8 mouse cellular contexts compared by ENCODE assay signal in genomic region chr19:58627406-58628337, GRCm38 (mm10). TPM values are rescaled to one million over a fixed set of nuclear protein-coding genes. Genes with fewer than 3 reads are reported as not detected.
A peak's percentile ranks its signal among the peaks of the same experiment; 100 is the strongest.
DNase-seq lines count a peak whose midpoint lies in the region; ATAC-seq and TF ChIP-seq lines count a peak whose summit lies in the region.

No protein-coding gene starts in this region.

- TF ChIP-seq CTCF in lung, embryonic 14.5 days (IDR thresholded peaks at IDR 0.05; ENCODE audit: low read depth), result peak; percentile 64

- no peaks in the 10 kb centered on the region for H3K36me3 ChIP-seq in forebrain, embryonic 12.5 days (replicated peaks)
- H3K36me3 ChIP-seq in forebrain, embryonic 10.5 days (replicated peaks), result no peaks in the 10 kb centered on the region
- no peaks in the 10 kb centered on the region for H3K36me3 ChIP-seq in hindbrain, embryonic 14.5 days (replicated peaks; ENCODE audit: control insufficient read depth, insufficient read depth)
- H3K36me3 ChIP-seq in lung, embryonic 14.5 days (ENCODE audit: insufficient read depth), result no peaks in the 10 kb centered on the region
- H3K36me3 ChIP-seq in stomach, embryonic 15.5 days, result no peaks in the 10 kb centered on the region

- no peak for DNase-seq in forebrain, embryonic 10.5 days (ENCODE audit: extremely low spot score, low spot score)
- peak; percentile 70 for DNase-seq in 3T3-L1 (ENCODE audit: low read depth, low spot score)
- DNase-seq in c-Kit-positive CD71-negative TER-119-negative erythroid progenitor cells, embryonic 14.5 days (ENCODE audit: low read depth), result peak; percentile 12
- DNase-seq in hindbrain, embryonic 14.5 days (ENCODE audit: low spot score), result peak; percentile 76
- peak; percentile 86 for DNase-seq in lung, embryonic 14.5 days

- no peak overlapping the region for H3K27ac ChIP-seq in forebrain, embryonic 12.5 days
- H3K27ac ChIP-seq in forebrain, embryonic 10.5 days, result no peak overlapping the region
- H3K27ac ChIP-seq in hindbrain, embryonic 14.5 days, result no peak overlapping the region
- H3K27ac ChIP-seq in lung, embryonic 14.5 days (ENCODE audit: low read depth), result no peak overlapping the region
- H3K27ac ChIP-seq in stomach, embryonic 15.5 days, result 0 out of 2 replicates have a peak overlapping the region, but pooled peaks have one; percentile 21

- WGBS in forebrain, embryonic 12.5 days, result 40% methylated on average over 22 of the region's 22 CpGs
- 51% methylated on average over 22 of the region's 22 CpGs for WGBS in forebrain, embryonic 10.5 days
- WGBS in hindbrain, embryonic 14.5 days, result 47% methylated on average over 22 of the region's 22 CpGs
- 36% methylated on average over 22 of the region's 22 CpGs for WGBS in lung, embryonic 14.5 days
- WGBS in stomach, embryonic 15.5 days, result 34% methylated on average over 22 of the region's 22 CpGs

- 0 out of 2 replicates have a peak overlapping the region, but pooled peaks have one; percentile 12 for H3K9ac ChIP-seq in forebrain, embryonic 12.5 days
- H3K9ac ChIP-seq in hindbrain, embryonic 14.5 days, result no peak overlapping the region
- H3K9ac ChIP-seq in lung, embryonic 14.5 days, result no peak overlapping the region
- H3K9ac ChIP-seq in stomach, embryonic 15.5 days, result no peak overlapping the region

- H3K4me3 ChIP-seq in forebrain, embryonic 12.5 days (replicated peaks), result no peak overlapping the region
- H3K4me3 ChIP-seq in forebrain, embryonic 10.5 days, result no peak overlapping the region
- no peak overlapping the region for H3K4me3 ChIP-seq in hindbrain, embryonic 14.5 days (replicated peaks; ENCODE audit: low read length)
- H3K4me3 ChIP-seq in lung, embryonic 14.5 days (ENCODE audit: low read depth, low read length), result no peak overlapping the region
- no peak overlapping the region for H3K4me3 ChIP-seq in stomach, embryonic 15.5 days (replicated peaks)

- no peak overlapping the region for H3K4me2 ChIP-seq in forebrain, embryonic 12.5 days
- H3K4me2 ChIP-seq in hindbrain, embryonic 14.5 days (replicated peaks), result peak overlapping the region; percentile 19; the same call in 1 of the 2 replicates
- peak overlapping the region; percentile 43 for H3K4me2 ChIP-seq in lung, embryonic 14.5 days
- peak overlapping the region; percentile 30; the same call in 1 of the 2 replicates for H3K4me2 ChIP-seq in stomach, embryonic 15.5 days

- no peaks in the 10 kb centered on the region for H3K27me3 ChIP-seq in forebrain, embryonic 12.5 days
- 0 out of 2 replicates have a peak, but pooled peaks cover 3% of the 10 kb centered on the region for H3K27me3 ChIP-seq in forebrain, embryonic 10.5 days (ENCODE audit: poor library complexity, severe bottlenecking)
- H3K27me3 ChIP-seq in hindbrain, embryonic 14.5 days (ENCODE audit: control insufficient read depth, insufficient read depth, low read length), result no peaks in the 10 kb centered on the region
- no peaks in the 10 kb centered on the region for H3K27me3 ChIP-seq in lung, embryonic 14.5 days (ENCODE audit: insufficient read depth, low read length)
- no peaks in the 10 kb centered on the region for H3K27me3 ChIP-seq in stomach, embryonic 15.5 days (replicated peaks)

- 0 out of 2 replicates have a peak, but pooled peaks cover 4% of the 10 kb centered on the region for H3K4me1 ChIP-seq in forebrain, embryonic 12.5 days
- no peaks in the 10 kb centered on the region for H3K4me1 ChIP-seq in forebrain, embryonic 10.5 days
- no peaks in the 10 kb centered on the region for H3K4me1 ChIP-seq in hindbrain, embryonic 14.5 days (replicated peaks; ENCODE audit: control insufficient read depth, insufficient read depth, low read length)
- no peaks in the 10 kb centered on the region for H3K4me1 ChIP-seq in lung, embryonic 14.5 days (ENCODE audit: insufficient read depth)
- no peaks in the 10 kb centered on the region for H3K4me1 ChIP-seq in stomach, embryonic 15.5 days

- no peak for ATAC-seq in forebrain, embryonic 12.5 days (ENCODE audit: low FRiP score)
- no peak for ATAC-seq in hindbrain, embryonic 14.5 days (ENCODE audit: low FRiP score)
- peak; percentile 14; the same call in 1 of the 2 replicates for ATAC-seq in lung, embryonic 14.5 days (ENCODE audit: insufficient read depth)
- 0 out of 2 replicates have a peak, but pooled peaks have one; percentile 10 for ATAC-seq in stomach, embryonic 15.5 days (ENCODE audit: insufficient read depth, low FRiP score, low read depth)
- ATAC-seq in granulocyte monocyte progenitor cell, adult 5-6 weeks (replicated peaks; ENCODE audit: poor library complexity, severe bottlenecking), result no peak

- no peaks in the 10 kb centered on the region for H3K9me3 ChIP-seq in forebrain, embryonic 12.5 days
- H3K9me3 ChIP-seq in forebrain, embryonic 10.5 days, result no peaks in the 10 kb centered on the region
- no peaks in the 10 kb centered on the region for H3K9me3 ChIP-seq in hindbrain, embryonic 14.5 days (ENCODE audit: control insufficient read depth, low read length)
- no peaks in the 10 kb centered on the region for H3K9me3 ChIP-seq in lung, embryonic 14.5 days (ENCODE audit: low read depth, low read length)
- no peaks in the 10 kb centered on the region for H3K9me3 ChIP-seq in stomach, embryonic 15.5 days

RNA-seq across cellular contexts. Expression of gene Pnlip, which starts 24.6 kb away (rescaled TPM):
- not detected in 2 replicates for polyA plus RNA-seq in forebrain, embryonic 12.5 days (2016; fragmentation: Nextera tagmentation; extraction: Ambion mirVana)
- not detected in 2 replicates for polyA plus RNA-seq in forebrain, embryonic 10.5 days (2016; fragmentation: Nextera tagmentation; extraction: Ambion mirVana)
- 2.1 and 2.2 TPM in 2 replicates for polyA plus RNA-seq in hindbrain, embryonic 14.5 days (2014; fragmentation: Nextera tagmentation; extraction: Ambion mirVana)
- not detected in 2 replicates for polyA plus RNA-seq in lung, embryonic 14.5 days (2014; fragmentation: Nextera tagmentation; extraction: Ambion mirVana)
- 0.42 and 0.88 TPM in 2 replicates for polyA plus RNA-seq in stomach, embryonic 15.5 days (2015; fragmentation: Nextera tagmentation; extraction: Ambion mirVana)
- total RNA-seq in granulocyte monocyte progenitor cell, adult 5-6 weeks (2014; fragmentation: Nextera tagmentation), result not detected in 2 replicates
- not detected in 2 replicates for total RNA-seq in granulocyte monocyte progenitor cell, adult 5-6 weeks (2017)

Comparison
In these comparisons a context has a peak if more than half of its experiments do, and no peak if none do; other contexts are left out.
1. ATAC-seq: peak in lung, embryonic 14.5 days (single experiment) and stomach, embryonic 15.5 days (single experiment); none in forebrain, embryonic 12.5 days (single experiment), hindbrain, embryonic 14.5 days (single experiment) and granulocyte monocyte progenitor cell, adult 5-6 weeks (single experiment).